Mouse (Mus musculus) heart, adult 11 months (tissue): Measurements from ENCODE around the gene Syt9.

Experiments
- DNase-seq: peaks from one replicate; pipeline ENCODE4 v3.0.0; 2022

Gene Syt9

DNA sequence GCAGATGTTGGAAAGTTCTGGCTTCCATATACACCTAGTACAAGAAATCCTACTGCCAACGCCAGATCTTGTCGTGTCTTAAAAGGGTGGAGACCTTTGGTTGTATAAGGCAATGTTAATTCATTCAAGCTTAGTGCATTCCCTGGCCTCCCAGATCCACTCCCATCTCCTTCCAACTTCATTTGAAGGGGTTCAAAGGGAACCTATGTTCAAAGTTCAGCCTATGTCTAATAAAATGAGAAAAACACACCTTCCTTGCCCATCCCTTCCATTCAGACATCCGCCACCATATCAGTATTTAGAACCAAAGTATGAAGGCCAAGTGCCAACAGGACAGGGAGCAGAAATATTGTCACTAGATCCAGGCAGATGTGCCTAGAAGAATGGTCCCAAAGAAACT is 177.3 kb downstream of the Syt9 start:
- peak; percentile 10 for DNase-seq

GRCm38 (mm10) chr7:107553461-107553860 is 182.9 kb downstream of the Syt9 start:
- DNase-seq, result peak; percentile 63

- DNase-seq, result peak; percentile 55
Observed at GRCm38 (mm10) chr7:107555906-107556305, 185.4 kb downstream of the Syt9 start.

- DNase-seq, result peak; percentile 31
Observed at GRCm38 (mm10) chr7:107560675-107561074, 190.1 kb downstream of the Syt9 start.

DNA sequence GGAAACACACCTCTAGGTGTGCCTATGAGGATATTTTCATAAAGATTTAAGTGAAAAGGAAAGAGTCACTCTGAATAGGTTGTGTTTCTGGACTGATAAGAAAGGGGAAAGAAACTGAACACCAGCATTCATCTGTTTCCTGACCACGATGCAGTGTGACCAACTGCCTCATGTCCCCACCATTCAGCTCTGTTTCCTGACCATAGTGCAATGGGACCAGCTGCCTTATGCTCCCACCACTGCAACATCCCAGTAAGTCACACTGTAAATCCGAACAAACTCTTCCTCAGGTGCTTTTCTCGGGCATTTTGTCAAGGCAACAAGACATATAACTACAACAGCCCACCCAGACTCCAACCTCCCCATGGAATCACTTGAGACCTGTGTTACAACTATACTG is 191.1 kb downstream of the Syt9 start:
- DNase-seq, result peak; percentile 68

GRCm38 (mm10) chr7:107563727-107564126 is 193.2 kb downstream of the Syt9 start:
- DNase-seq, result peak; percentile 17

DNA sequence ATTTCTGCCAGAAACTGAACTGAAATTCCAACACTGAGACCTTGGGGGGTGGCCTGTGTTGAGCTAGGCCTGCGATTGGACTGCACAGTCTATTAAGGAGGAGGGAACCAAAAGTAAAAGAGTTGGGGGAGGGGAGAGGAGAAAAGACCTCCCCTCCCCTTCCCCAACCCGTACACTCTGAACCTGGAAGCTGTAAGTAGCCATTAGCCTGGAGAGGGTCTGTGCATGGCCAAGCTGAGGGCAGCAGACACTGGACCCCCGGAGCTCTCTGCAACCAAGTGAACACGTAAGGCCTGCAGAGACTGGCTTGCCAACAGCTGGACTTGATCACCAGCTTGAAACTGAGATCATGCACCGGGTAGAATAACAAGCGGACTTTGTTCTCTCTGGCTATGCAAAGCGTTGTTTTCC is 196.7 kb downstream of the Syt9 start, which contains the start of gene Olfml1:
Gene Olfml1 (plus strand): TSS at position 186 of the 411 bp plus-strand sequence.
- DNase-seq, result peak; percentile 96

DNA sequence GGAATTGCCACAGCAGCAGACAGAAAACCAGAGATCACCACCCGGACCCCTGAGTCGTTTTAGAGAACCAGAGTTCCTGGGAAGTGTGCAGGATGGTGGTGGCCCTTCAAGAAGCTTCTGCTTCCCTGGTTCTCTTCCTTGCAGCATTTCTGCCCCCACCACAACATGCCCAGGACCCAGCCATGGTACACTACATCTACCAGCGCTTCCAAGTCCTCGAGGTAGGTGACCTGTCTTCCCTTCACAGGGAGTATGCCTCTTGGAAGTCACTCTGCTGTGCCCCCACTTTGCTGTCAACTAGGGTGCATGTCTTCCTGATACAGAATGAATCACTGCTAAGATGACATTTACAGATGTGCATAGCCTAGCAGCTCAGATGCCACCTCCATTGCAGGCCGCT is 197.1 kb downstream of the Syt9 start:
- DNase-seq, result no peak

GRCm38 (mm10) chr7:107568971-107569370 is 198.4 kb downstream of the Syt9 start:
- peak; percentile 85 for DNase-seq

DNA sequence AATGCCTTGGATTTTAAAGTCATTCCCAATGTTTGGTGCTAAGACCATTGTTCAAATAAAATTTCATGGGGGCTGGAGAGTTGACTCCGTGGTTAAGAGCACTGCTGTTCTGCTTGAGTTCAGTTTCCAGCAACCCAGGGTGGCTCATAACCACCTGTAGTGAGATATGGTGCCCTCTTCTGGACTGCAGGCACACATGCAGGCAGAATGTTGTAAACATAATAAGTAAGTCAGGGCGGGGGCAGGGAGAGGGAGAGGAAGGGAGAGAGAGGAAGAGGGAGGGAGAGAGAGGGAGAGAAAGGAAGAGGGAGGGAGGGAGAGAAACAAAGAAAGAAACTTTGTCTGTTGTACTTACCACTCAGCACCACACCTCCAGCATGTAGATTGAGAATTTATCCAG is 203.3 kb downstream of the Syt9 start:
- peak; percentile 61 for DNase-seq

GRCm38 (mm10) chr7:107574276-107574675 is 203.7 kb downstream of the Syt9 start:
- DNase-seq, result peak; percentile 84

DNA sequence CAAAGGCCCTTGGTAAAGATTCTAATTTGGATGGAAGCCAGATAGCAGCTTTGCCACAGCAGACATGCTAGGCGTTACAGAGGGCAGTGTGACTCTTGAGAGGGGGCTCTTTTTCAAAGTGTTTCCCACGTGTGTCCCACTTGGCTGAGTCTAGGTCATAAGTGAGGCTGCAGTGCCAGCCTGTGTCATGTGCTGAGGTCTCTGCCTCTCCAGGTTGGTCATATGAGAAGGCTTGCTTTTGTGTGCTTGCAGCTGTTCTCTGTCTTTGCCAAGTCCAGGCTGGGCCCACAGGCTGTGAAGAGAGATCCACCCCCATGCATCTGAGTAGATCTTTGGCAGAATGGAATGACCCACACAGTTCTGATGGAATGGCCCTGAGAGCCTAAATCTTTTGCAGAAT is 222.1 kb downstream of the Syt9 start:
- peak; percentile 96 for DNase-seq

DNA sequence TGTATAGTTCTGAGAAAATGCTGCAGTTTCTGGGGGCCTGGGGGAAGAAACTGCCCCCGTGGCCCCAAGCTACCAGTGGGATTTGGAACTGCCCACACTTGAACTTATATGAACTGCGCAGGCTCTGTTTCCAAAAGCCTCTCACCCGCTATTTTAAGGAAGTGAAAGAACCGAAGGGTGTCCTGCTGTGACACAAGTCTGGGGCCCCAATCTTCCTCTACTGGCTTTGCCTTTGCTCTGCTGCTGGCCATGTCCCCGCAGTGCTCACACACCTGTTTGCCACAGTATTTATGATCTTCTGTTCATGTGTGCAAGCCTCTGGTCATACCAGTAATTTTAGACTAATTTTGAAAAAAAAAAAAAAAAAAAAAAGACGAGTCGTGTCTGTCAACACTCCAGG is 223.4 kb downstream of the Syt9 start:
- DNase-seq, result peak; percentile 96

- peak; percentile 94 for DNase-seq
Observed at GRCm38 (mm10) chr7:107594325-107594856, 223.9 kb downstream of the Syt9 start.

DNA sequence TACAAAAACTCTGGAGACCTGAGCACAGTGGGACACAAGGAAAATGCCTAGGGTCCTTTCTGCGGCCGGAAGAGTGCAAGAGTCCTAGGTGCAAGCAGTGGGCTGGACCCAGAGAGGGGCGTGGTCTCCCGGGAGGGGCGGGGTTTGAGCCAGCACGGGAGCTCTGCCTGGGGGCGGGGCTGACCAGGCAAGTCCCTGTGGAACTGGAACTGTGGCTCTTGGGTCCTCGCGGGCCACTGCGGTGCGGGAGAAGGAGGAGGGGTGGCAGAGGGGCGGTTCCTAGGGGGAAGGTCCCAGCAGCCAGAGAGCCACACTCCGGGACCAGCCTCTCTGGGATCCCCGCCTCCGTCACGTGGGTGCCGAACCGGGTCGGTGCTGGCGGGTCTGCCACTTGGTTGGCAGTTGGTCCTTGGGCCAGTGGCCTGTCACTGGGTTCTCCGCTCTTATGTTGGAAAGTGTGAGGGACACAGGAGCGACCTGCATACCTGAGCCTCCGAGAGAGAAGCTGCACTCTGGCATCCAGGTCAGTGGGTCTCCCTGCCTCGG is 224.4 kb downstream of the Syt9 start, which contains the start of gene Ppfibp2:
Gene Ppfibp2 (plus strand): TSS at position 351 of the 546 bp plus-strand sequence.
- DNase-seq, result peak; percentile 99

DNA sequence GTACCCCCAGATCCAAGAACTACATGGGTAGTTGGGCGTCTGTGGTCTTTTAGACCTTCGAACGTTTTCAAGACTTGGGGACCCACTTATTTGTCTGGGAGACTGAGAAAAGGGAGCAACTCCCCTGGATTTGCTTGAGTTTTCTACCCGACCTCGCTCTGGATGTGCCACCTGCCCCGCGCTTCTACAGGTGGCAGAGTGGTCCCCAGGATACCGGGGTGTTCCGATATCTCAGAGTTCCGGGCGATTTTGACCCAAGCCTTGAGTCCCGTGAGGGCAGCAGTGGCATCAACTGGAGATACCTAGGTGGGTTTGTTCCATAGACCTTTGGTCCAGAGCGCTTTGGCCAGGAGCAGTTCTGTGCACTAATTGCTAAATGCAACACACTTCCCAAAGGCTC is 224.9 kb downstream of the Syt9 start:
- DNase-seq, result peak; percentile 93

- DNase-seq, result no peak
Observed at GRCm38 (mm10) chr7:107596753-107597152, 226.2 kb downstream of the Syt9 start.

- DNase-seq, result no peak
Observed at GRCm38 (mm10) chr7:107597956-107598355, 227.4 kb downstream of the Syt9 start.
